Mouse (Mus musculus) urinary bladder, adult 18-20 months (tissue): ENCODE measurements around the gene 3110082I17Rik.
A peak's percentile ranks its signal among the peaks of the same experiment; 100 is the strongest.

Experiments
- DNase-seq, 2 experiments: peaks; one replicate each; pipeline ENCODE4 v3.0.0; 2022; ENCODE audit warnings: low spot score in 2 of 2, mixed read lengths in 2 of 2

The 3110082I17Rik gene

GRCm38 (mm10) chr5:139460384-139461067 lies at the start of gene 3110082I17Rik:
TSS of gene 3110082I17Rik (minus strand) at chr5:139460527.
- DNase-seq: peak; percentile 96 to 99

- DNase-seq: no peak
Measured at GRCm38 (mm10) chr5:139506207-139506606, 45.9 kb upstream of the 3110082I17Rik start.

DNA sequence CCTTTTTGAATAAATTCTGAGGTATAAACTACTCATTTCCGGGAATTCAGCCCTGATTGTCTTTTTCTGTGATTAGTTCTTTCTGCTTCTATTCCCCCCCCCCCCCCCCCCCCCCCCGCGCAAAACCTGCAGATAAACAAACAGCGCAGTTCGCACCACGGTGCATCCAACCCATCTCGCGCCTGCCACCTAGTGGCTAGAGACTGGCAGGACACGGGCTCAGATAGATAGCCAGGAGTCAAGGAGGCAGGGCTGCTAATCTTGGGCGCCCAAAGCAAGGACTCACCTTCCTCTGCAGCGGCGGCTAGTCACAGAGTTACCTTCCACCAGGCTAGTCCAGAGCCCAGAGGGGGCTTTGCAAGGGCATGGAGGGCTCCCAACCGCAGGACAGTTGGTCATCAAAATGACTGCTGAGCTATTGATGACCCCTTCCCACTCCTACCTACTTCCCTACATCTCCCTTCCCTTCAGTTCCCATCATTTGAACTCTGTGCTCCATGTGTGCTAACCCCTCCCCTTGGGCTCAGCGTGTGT lies 44.8 kb upstream of the 3110082I17Rik start:
- peak; percentile 69 to 74 for DNase-seq

DNA sequence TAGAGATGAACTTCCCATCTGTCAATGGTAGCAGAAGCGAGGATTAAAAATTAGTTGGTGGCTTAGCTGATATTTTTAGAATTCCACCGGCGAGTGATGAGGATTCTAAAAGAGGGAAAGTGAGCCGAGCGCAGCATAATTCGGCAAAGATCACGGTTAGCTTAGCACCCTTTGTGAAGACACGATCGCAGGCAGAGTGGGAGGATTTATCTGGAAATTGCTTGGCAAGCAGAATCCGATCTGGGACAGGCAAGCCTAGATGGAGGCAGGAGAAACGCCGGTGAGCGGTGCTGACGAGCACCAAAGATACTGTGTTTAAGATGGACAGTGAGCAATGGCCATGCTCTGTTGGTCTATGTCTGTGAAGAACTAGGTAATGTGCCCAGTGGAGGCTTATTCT lies 42.0 kb upstream of the 3110082I17Rik start:
- DNase-seq: no peak

- no peak for DNase-seq
Measured at GRCm38 (mm10) chr5:139498791-139499190, 38.5 kb upstream of the 3110082I17Rik start.

- DNase-seq: no peak
Measured at GRCm38 (mm10) chr5:139496939-139497338, 36.6 kb upstream of the 3110082I17Rik start.

DNA sequence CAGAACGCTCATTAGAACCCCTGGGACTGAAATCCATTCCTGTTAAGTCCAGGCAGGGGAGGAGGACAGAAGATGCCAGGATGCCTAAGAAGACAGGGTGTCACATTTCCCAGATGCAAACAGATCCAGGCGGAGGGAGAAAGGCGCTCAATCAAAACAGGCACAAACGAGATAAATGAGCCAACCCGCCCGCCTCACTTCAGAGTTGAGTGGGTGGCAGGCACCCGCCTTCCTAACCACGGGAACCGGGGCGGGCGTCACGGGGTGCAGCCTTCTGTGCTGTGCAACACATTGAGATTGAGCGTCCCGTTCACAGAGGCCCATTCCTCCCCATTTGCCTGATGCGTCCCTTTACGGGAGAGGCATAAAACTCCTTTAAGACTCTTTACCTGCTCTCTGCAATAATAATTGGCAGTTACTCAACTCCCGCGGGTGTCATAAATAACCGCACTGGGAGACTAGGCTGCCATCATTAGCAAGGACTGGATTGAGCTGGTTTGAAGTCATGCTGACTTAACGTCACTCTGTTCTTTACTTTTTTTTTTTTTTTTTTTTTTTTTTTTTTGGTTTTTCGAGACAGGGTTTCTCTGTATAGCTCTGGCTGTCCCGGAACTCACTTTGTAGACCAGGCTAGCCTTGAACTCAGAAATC lies 34.8 kb upstream of the 3110082I17Rik start:
- DNase-seq: no peak

GRCm38 (mm10) chr5:139493690-139494089 lies 33.4 kb upstream of the 3110082I17Rik start:
- no peak for DNase-seq

GRCm38 (mm10) chr5:139491348-139491747 lies 31.0 kb upstream of the 3110082I17Rik start:
- no peak for DNase-seq

DNA sequence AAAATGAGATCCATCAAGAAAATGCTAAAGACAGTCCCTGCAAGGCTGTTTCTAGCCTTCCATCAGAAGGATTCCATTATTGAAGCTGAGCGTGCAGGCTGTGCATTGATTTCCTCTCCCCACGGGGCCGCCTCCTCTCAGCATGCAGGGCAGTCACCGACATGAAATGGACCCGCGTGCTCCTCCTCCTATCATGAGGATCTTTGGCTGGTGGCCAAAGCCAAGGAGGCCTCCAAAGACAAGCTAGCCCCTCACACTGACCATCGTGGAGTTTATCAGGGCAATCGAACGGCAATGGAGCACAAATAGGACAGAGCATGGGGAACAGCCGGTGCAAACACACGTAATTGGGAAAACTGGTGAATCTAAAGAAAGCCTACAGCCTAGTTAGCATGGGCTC lies 29.8 kb upstream of the 3110082I17Rik start:
- no peak for DNase-seq

- peak; percentile 98 for DNase-seq
Measured at GRCm38 (mm10) chr5:139484185-139484814, 24.0 kb upstream of the 3110082I17Rik start, which contains the start of gene Zfand2a. TSS of gene Zfand2a (minus strand) at chr5:139484549.

GRCm38 (mm10) chr5:139483171-139483848 lies 23.0 kb upstream of the 3110082I17Rik start:
- no peak for DNase-seq

DNA sequence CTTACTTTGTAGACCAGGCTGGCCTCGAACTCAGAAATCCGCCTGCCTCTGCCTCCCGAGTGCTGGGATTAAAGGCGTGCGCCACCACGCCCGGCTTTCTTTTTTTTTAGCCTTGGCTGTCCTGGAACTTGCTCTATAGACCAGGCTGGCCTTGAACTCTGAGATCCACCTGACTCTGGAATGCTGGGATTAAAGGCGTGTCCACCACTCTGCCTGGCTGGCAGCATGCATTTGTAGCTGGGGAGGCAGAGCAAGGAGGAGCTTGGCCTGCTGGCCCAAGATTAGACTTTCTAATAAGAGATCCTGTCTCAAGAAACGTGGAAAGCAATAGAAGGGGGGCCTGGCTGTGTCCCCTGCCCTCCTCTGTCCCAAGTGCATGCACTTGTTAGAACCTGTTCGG lies 20.1 kb upstream of the 3110082I17Rik start:
- peak; percentile 22 to 54 for DNase-seq

- peak; percentile 69 to 81 for DNase-seq
Measured at GRCm38 (mm10) chr5:139479088-139479487, 18.8 kb upstream of the 3110082I17Rik start.

DNA sequence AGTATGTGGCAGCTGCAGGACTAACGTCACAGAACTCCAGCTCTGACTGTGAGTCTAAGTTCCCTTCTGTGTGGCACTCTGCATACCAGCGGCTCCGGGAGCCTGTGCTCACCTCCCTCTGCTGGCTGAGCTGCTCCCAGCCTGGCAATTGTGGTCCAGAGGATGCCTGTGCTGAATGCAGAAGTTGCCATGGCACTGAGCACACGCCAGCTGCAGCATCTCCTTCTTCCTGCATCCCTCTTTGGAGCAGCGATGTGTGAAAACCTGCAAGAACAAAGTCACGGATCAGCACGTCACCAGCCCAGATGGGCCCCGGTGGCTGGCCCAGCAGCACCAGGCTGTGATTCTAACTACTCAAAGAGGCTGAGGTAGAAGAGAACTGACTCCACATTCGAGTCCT lies 14.4 kb upstream of the 3110082I17Rik start:
- DNase-seq: no peak

- DNase-seq: no peak
Measured at GRCm38 (mm10) chr5:139467998-139468397, 7.7 kb upstream of the 3110082I17Rik start.

- DNase-seq: no peak
Measured at GRCm38 (mm10) chr5:139466801-139467200, 6.5 kb upstream of the 3110082I17Rik start.

GRCm38 (mm10) chr5:139466373-139466772 lies 6.0 kb upstream of the 3110082I17Rik start:
- DNase-seq: no peak

DNA sequence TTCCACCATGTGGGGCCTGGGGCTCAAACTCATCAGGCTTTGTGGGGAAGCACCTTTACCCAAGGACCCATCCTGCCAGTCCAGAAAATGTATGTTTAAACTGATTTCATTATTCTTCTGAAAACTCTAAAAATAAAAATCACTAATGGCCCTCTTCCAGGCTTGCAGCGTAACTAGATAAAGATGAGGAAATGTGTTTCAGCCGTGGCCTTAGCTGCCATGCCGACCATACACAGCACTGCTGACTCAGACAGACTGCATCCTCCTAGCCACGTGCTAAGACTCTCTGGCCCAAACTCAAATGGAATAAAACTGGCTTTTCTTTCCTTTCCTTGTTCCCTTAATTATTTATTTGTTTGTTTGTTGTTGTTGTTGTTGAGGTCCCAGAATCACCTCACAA lies 4.5 kb upstream of the 3110082I17Rik start:
- no peak for DNase-seq

GRCm38 (mm10) chr5:139459938-139460337 lies 389 bp downstream of the 3110082I17Rik start:
- DNase-seq: no peak

- DNase-seq: no peak
Measured at GRCm38 (mm10) chr5:139457241-139457640, 3.1 kb downstream of the 3110082I17Rik start.

GRCm38 (mm10) chr5:139455166-139455565 lies 5.2 kb downstream of the 3110082I17Rik start:
- DNase-seq: no peak
